Mouse (Mus musculus) brain, embryonic 14.5 days (tissue): ENCODE measurements around the gene Rwdd2b. TPM values are rescaled to one million over a fixed set of nuclear protein-coding genes. Genes with fewer than 3 reads are reported as not detected.

Experiments used
- DNase-seq: peaks from one replicate; pipeline ENCODE4 v3.0.0-alpha.2; 2011; ENCODE audit warnings: low read depth
- CTCF ChIP-seq: fragments of 200-500 bp; IDR thresholded peaks from 2 replicates; pipeline ENCODE4 v1.5.1; 2012; ENCODE audit warnings: inconsistent platforms, mild to moderate bottlenecking, moderate library complexity, borderline replicate concordance; ENCODE audit not compliant: insufficient read depth, insufficient read length; ENCODE audit errors: extremely low read depth
- POLR2A ChIP-seq: fragments of 200-500 bp; IDR thresholded peaks from 2 replicates; pipeline ENCODE4 v1.6.1; 2012; ENCODE audit warnings: mild to moderate bottlenecking, inconsistent platforms, borderline replicate concordance; ENCODE audit not compliant: poor library complexity, insufficient read depth, insufficient read length, severe bottlenecking; ENCODE audit errors: extremely low read depth
- polyA plus RNA-seq: library from polyadenylated mRNA; depleted of rRNA; stranded (reverse); fragments of >200 nt; gene quantifications from 2 replicates; pipeline ENCODE4 v1.2.3, GENCODE M21; 2012; rRNA removed

Gene Rwdd2b
- polyA plus RNA-seq, 1 experiment = 9.3 TPM

DNA sequence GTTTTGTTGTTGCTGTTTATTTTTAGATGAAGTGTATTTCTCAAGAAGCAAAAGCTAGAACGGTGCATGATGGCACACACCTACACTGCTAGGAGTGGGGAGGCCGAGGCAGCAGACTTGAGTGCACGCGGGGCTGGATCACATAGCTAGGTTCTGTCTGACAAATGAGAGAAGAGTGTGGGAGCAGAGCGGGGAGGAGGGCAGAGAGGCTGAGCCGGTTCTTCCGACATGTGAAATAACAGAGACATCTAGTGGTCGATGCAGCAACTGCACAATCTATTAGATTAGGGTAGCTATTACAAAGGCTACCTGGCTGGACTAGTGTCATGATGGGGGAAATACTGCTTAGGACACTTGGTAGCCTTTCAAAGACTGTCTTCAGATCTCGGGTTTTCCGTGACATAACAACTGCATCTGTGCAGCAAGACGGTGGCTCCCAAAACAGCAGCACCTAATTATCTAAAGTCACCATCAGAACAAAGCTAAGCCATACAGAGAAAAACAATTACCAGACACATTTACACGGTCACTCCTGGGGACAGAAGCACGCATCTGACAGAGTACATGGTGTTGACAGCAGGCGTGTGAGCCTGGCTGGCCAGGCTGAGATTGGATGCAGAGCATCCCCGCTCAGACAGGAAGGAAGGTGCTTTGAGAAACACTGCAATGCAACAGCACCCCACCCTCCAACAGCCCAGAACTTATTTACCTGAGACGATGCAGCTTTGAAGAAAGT, 46.4 kb downstream of the Rwdd2b start:
- peak; percentile 72 for TF ChIP-seq CTCF
- no peak for TF ChIP-seq POLR2A
- DNase-seq = peak; percentile 82

DNA sequence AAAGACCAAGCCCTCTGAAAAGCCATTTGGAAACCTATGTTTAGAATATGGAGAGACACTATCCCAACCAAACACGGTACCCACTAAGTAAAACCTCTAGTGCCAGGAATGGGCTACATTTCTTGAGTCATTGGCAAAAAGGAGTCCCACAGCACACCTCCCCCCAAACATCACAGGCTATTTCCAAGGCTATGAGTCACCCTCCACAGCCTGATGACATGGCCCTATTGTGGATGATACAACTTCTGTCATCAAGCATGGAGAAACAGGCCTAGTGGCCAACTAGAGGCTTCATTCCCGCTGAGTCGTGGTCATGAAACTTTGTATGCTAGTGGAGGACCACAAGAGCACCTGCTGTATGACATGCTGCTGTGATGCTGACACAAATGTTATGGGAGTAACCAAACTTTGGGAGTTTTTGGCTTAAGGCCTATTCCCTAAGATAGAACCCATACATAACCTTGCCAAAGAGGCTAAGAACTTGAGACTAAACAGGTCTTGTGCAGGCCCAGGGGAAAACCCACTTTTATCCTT, 52.9 kb downstream of the Rwdd2b start:
- no peak for DNase-seq
- TF ChIP-seq CTCF = no peak
- no peak for TF ChIP-seq POLR2A

DNA sequence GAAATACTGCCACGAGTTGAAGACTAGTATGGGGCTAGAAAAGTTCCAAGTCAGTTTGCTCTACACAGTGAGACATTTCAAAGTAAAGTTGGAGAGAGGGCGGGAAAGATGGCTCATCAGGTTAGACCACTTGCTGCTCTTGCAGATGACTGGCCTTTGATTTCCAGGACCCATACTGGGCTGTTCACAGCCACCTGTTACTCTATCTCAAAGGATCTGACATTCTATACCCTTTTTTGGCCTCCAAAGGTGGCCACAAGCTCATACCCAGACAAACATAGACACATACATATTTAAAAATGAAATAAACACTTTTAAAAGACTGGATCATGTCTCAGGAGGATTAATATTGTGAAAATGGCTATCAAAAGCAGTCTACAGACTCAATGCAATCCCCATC, 56.0 kb downstream of the Rwdd2b start:
- no peak for TF ChIP-seq POLR2A
- TF ChIP-seq CTCF = no peak
- no peak for DNase-seq

Other genes with a start within 250 kb of the Rwdd2b start
- 15.8 and 17.7 TPM in 2 replicates for gene N6amt1, start 86.4 kb downstream of the Rwdd2b start, polyA plus RNA-seq
- 16.8 and 17.3 TPM in 2 replicates for gene Ltn1, start 8.0 kb downstream of the Rwdd2b start, polyA plus RNA-seq
- 60.4 and 61.9 TPM in 2 replicates for gene Usp16, start 14.1 kb upstream of the Rwdd2b start, polyA plus RNA-seq
- gene Cct8, start 55.3 kb upstream of the Rwdd2b start, polyA plus RNA-seq = 180 and 193 TPM in 2 replicates
- 0.38 and 0.49 TPM in 2 replicates for gene Map3k7cl, start 112.8 kb upstream of the Rwdd2b start, polyA plus RNA-seq